7 mouse cellular contexts compared by ENCODE assay signal in the genomic region with DNA sequence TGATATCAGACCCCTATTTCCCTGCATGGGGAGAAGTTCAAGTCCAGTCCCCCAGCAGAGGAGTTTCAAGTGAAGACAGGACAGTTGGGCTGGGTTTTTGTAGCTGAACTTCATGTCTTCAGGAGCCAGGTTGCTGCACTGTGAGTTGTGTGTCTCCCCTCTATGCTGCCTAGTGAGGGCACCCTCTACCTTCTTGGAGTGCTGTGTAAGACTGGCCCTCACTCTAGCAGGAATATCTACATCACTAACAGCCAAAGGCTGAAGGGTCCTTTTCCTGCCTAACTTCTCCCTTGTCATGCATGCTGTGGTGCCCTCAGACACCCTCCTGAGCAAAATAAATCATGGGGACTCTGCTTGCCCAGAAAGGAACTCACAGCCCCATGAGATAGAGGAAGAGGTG. TPM values are rescaled to one million over a fixed set of nuclear protein-coding genes. Genes with fewer than 3 reads are reported as not detected.
DNase-seq lines count a peak whose midpoint lies in the region; ATAC-seq and TF ChIP-seq lines count a peak whose summit lies in the region.

No protein-coding gene starts in this region.

- peak overlapping the region; percentile 96 for H3K4me3 ChIP-seq in lung, embryonic 14.5 days (ENCODE audit: low read depth, low read length)
- H3K4me3 ChIP-seq in lung, adult 2 months (replicated peaks; ENCODE audit: extremely low read depth, low read depth, low read length): no peak overlapping the region
- peak overlapping the region; percentile 97 for H3K4me3 ChIP-seq in embryonic facial prominence, embryonic 14.5 days (ENCODE audit: low read depth, low read length)
- H3K4me3 ChIP-seq in limb, embryonic 11.5 days (ENCODE audit: low read depth, low read length): peak overlapping the region; percentile 89; the same call in 1 of the 2 replicates

- ATAC-seq in lung, embryonic 14.5 days (ENCODE audit: insufficient read depth): no peak
- no peak for ATAC-seq in embryonic facial prominence, embryonic 14.5 days (ENCODE audit: low read depth)
- ATAC-seq in limb, embryonic 11.5 days (ENCODE audit: insufficient number of reproducible peaks, low FRiP score, low TSS enrichment, low read depth): no peak

- peaks cover 12% of the 10 kb centered on the region for H3K36me3 ChIP-seq in lung, embryonic 14.5 days (ENCODE audit: insufficient read depth)
- H3K36me3 ChIP-seq in embryonic facial prominence, embryonic 14.5 days (ENCODE audit: control insufficient read depth, insufficient read depth, low read length): peaks cover 6% of the 10 kb centered on the region; the same call in 1 of the 2 replicates
- H3K36me3 ChIP-seq in limb, embryonic 11.5 days (ENCODE audit: control insufficient read depth, insufficient read depth, low read length): no peaks in the 10 kb centered on the region

- H3K9me3 ChIP-seq in lung, embryonic 14.5 days (ENCODE audit: low read depth, low read length): no peaks in the 10 kb centered on the region
- no peaks in the 10 kb centered on the region for H3K9me3 ChIP-seq in embryonic facial prominence, embryonic 14.5 days (ENCODE audit: control insufficient read depth, low read length)
- H3K9me3 ChIP-seq in limb, embryonic 11.5 days (ENCODE audit: control insufficient read depth, low read length): no peaks in the 10 kb centered on the region

- peak overlapping the region; percentile 95 for H3K4me2 ChIP-seq in lung, embryonic 14.5 days
- H3K4me2 ChIP-seq in embryonic facial prominence, embryonic 14.5 days (ENCODE audit: low read depth, low read length): peak overlapping the region; percentile 100
- no peak overlapping the region; the same call in 1 of the 2 replicates for H3K4me2 ChIP-seq in limb, embryonic 11.5 days (ENCODE audit: low read depth, severe bottlenecking)

- TF ChIP-seq CTCF in lung, embryonic 14.5 days (IDR thresholded peaks at IDR 0.05; ENCODE audit: low read depth): no peak
- no peak for TF ChIP-seq CTCF in lung, adult 2 months (IDR thresholded peaks at IDR 0.05; ENCODE audit: insufficient read depth, low read length)

- no peaks in the 10 kb centered on the region for H3K27me3 ChIP-seq in lung, embryonic 14.5 days (ENCODE audit: insufficient read depth, low read length)
- H3K27me3 ChIP-seq in embryonic facial prominence, embryonic 14.5 days (replicated peaks; ENCODE audit: control insufficient read depth, insufficient read depth, low read length): no peaks in the 10 kb centered on the region
- H3K27me3 ChIP-seq in limb, embryonic 11.5 days (ENCODE audit: control insufficient read depth, insufficient read depth, low read length): no peaks in the 10 kb centered on the region

- DNase-seq in lung, embryonic 14.5 days: peak; percentile 8
- no peak for DNase-seq in lung, adult 2 months
- no peak for DNase-seq in embryonic facial prominence, embryonic 14.5 days (ENCODE audit: low spot score)
- DNase-seq in limb, embryonic 11.5 days (ENCODE audit: low spot score): no peak
- peak; percentile 3 for DNase-seq in thymus, postnatal 0 days (ENCODE audit: low spot score)
- no peak for DNase-seq in layer of hippocampus, postnatal 25 days (ENCODE audit: extremely low spot score in 1 of 2, low spot score in 1 of 2)
- DNase-seq in left cerebral cortex, adult 9 months (ENCODE audit: low spot score in 2 of 2): no peak

- H3K4me1 ChIP-seq in lung, embryonic 14.5 days (ENCODE audit: insufficient read depth): peaks cover 4% of the 10 kb centered on the region; the same call in 1 of the 2 replicates
- H3K4me1 ChIP-seq in lung, adult 2 months (ENCODE audit: control insufficient read depth, insufficient read depth, low read length): peaks cover 5% of the 10 kb centered on the region
- H3K4me1 ChIP-seq in embryonic facial prominence, embryonic 14.5 days (ENCODE audit: control insufficient read depth, insufficient read depth, low read length): peaks cover 6% of the 10 kb centered on the region
- peaks cover 9% of the 10 kb centered on the region for H3K4me1 ChIP-seq in limb, embryonic 11.5 days (ENCODE audit: control insufficient read depth, insufficient read depth, low read length)

- no peak overlapping the region for H3K27ac ChIP-seq in lung, embryonic 14.5 days (ENCODE audit: low read depth)
- no peak overlapping the region for H3K27ac ChIP-seq in embryonic facial prominence, embryonic 14.5 days (replicated peaks; ENCODE audit: low read depth, low read length)
- H3K27ac ChIP-seq in limb, embryonic 11.5 days (replicated peaks; ENCODE audit: low read depth, low read length): no peak overlapping the region

- H3K9ac ChIP-seq in lung, embryonic 14.5 days: peak overlapping the region; percentile 89; the same call in 1 of the 2 replicates
- H3K9ac ChIP-seq in embryonic facial prominence, embryonic 14.5 days (ENCODE audit: low read depth, low read length): no peak overlapping the region
- H3K9ac ChIP-seq in limb, embryonic 11.5 days (ENCODE audit: low read length): no peak overlapping the region

- no peak for TF ChIP-seq POLR2A in lung, adult 2 months (IDR thresholded peaks at IDR 0.05; ENCODE audit: borderline replicate concordance, extremely low read depth, low read depth, low read length)

RNA-seq across cellular contexts. Expression of gene BC003965, which starts 1.1 kb away (rescaled TPM):
- 28.5 and 29.2 TPM in 2 replicates for polyA plus RNA-seq in lung, embryonic 14.5 days (2014; fragmentation: Nextera tagmentation; extraction: Ambion mirVana)
- 9.4 and 10.2 TPM in 2 replicates for polyA plus RNA-seq in lung, adult 2 months (2012; rRNA removed)
- 28.1 and 29.2 TPM in 2 replicates for polyA plus RNA-seq in embryonic facial prominence, embryonic 14.5 days (2014; fragmentation: Nextera tagmentation; extraction: Ambion mirVana)
- polyA plus RNA-seq in limb, embryonic 11.5 days (2014; fragmentation: Nextera tagmentation; extraction: Ambion mirVana): 31.6 and 32.7 TPM in 2 replicates
- polyA plus RNA-seq in thymus, postnatal 0 days (2015; fragmentation: Nextera tagmentation; extraction: Ambion mirVana): 34.4 and 34.5 TPM in 2 replicates
- 10 to 100 TPM; 20.7 to 21.5 TPM for total RNA-seq in layer of hippocampus, postnatal 25 days (2021)

RNA-seq across cellular contexts. Expression of gene Unkl, which starts 5.0 kb away (rescaled TPM):
- 5.8 TPM in 2 replicates for polyA plus RNA-seq in lung, embryonic 14.5 days (2014; fragmentation: Nextera tagmentation; extraction: Ambion mirVana)
- 29.8 and 32.0 TPM in 2 replicates for polyA plus RNA-seq in lung, adult 2 months (2012; rRNA removed)
- polyA plus RNA-seq in embryonic facial prominence, embryonic 14.5 days (2014; fragmentation: Nextera tagmentation; extraction: Ambion mirVana): 5.6 and 5.8 TPM in 2 replicates
- 4.8 and 5.8 TPM in 2 replicates for polyA plus RNA-seq in limb, embryonic 11.5 days (2014; fragmentation: Nextera tagmentation; extraction: Ambion mirVana)
- polyA plus RNA-seq in thymus, postnatal 0 days (2015; fragmentation: Nextera tagmentation; extraction: Ambion mirVana): 12.4 and 13.9 TPM in 2 replicates
- 10 to 100 TPM; 32.5 to 34.4 TPM for total RNA-seq in layer of hippocampus, postnatal 25 days (2021)

RNA-seq across cellular contexts. Expression of gene Gm38655, which starts 8.0 kb away (rescaled TPM):
- polyA plus RNA-seq in lung, embryonic 14.5 days (2014; fragmentation: Nextera tagmentation; extraction: Ambion mirVana): 3.6 and 3.7 TPM in 2 replicates
- 6.2 and 6.9 TPM in 2 replicates for polyA plus RNA-seq in lung, adult 2 months (2012; rRNA removed)
- polyA plus RNA-seq in embryonic facial prominence, embryonic 14.5 days (2014; fragmentation: Nextera tagmentation; extraction: Ambion mirVana): 0.25 TPM in 1 of 2 replicates, not detected in the other
- not detected in 2 replicates for polyA plus RNA-seq in limb, embryonic 11.5 days (2014; fragmentation: Nextera tagmentation; extraction: Ambion mirVana)
- polyA plus RNA-seq in thymus, postnatal 0 days (2015; fragmentation: Nextera tagmentation; extraction: Ambion mirVana): 0.19 TPM in 1 of 2 replicates, not detected in the other
- not detected for total RNA-seq in layer of hippocampus, postnatal 25 days (2021)

RNA-seq across cellular contexts. Expression of gene Ccdc154, which starts 21.0 kb away (rescaled TPM):
- polyA plus RNA-seq in lung, embryonic 14.5 days (2014; fragmentation: Nextera tagmentation; extraction: Ambion mirVana): 0.24 and 0.28 TPM in 2 replicates
- not detected in 2 replicates for polyA plus RNA-seq in lung, adult 2 months (2012; rRNA removed)
- polyA plus RNA-seq in embryonic facial prominence, embryonic 14.5 days (2014; fragmentation: Nextera tagmentation; extraction: Ambion mirVana): not detected in 2 replicates
- not detected in 2 replicates for polyA plus RNA-seq in limb, embryonic 11.5 days (2014; fragmentation: Nextera tagmentation; extraction: Ambion mirVana)
- 0.07 and 0.10 TPM in 2 replicates for polyA plus RNA-seq in thymus, postnatal 0 days (2015; fragmentation: Nextera tagmentation; extraction: Ambion mirVana)
- not detected for total RNA-seq in layer of hippocampus, postnatal 25 days (2021)

RNA-seq across cellular contexts. Expression of gene Clcn7, which starts 50.0 kb away (rescaled TPM):
- 22.3 and 23.1 TPM in 2 replicates for polyA plus RNA-seq in lung, embryonic 14.5 days (2014; fragmentation: Nextera tagmentation; extraction: Ambion mirVana)
- polyA plus RNA-seq in lung, adult 2 months (2012; rRNA removed): 35.3 and 44.6 TPM in 2 replicates
- 21.4 and 22.6 TPM in 2 replicates for polyA plus RNA-seq in embryonic facial prominence, embryonic 14.5 days (2014; fragmentation: Nextera tagmentation; extraction: Ambion mirVana)
- polyA plus RNA-seq in limb, embryonic 11.5 days (2014; fragmentation: Nextera tagmentation; extraction: Ambion mirVana): 20.6 and 21.0 TPM in 2 replicates
- 12.7 and 15.0 TPM in 2 replicates for polyA plus RNA-seq in thymus, postnatal 0 days (2015; fragmentation: Nextera tagmentation; extraction: Ambion mirVana)
- 10 to 100 TPM; 49.6 to 54.2 TPM for total RNA-seq in layer of hippocampus, postnatal 25 days (2021)

Comparison
In these comparisons a context has a peak if more than half of its experiments do, and no peak if none do; other contexts are left out.
1. DNase-seq: peak in lung, embryonic 14.5 days (single experiment) and thymus, postnatal 0 days (single experiment); none in lung, adult 2 months (single experiment), embryonic facial prominence, embryonic 14.5 days (single experiment), limb, embryonic 11.5 days (single experiment), layer of hippocampus, postnatal 25 days (0 of 2) and left cerebral cortex, adult 9 months (0 of 2).